Mouse (Mus musculus): ENCODE measurements around the gene Btrc. TPM values are rescaled to one million over a fixed set of nuclear protein-coding genes. Genes with fewer than 3 reads are reported as not detected.
"Not testable (repeated sequence)": the region's sequence is repeated elsewhere in the genome, so short reads cannot be mapped to it uniquely, and the experiment has no call there.

The Btrc gene
- polyA plus RNA-seq, 1 experiment from 2014 or later: 65.9 TPM

DNA sequence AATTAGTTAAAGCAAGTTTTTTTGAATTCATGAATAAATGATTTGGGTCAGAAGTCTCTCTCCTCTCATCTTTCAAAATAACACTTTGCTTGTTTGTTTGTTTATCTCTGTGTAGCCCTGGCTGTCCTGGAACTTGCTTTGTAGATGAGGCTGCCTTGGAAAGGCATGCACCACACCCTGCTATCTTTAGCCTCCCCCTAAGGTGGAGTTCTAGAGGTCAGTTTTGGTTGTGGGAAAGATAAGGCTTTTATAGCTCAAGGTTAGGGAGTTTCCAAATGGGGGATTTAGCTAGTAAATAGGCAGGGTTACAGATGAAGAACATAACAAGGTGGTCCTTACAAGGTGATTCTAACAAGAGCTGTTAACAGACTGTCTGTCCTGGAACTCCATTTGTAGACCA, 3.0 kb upstream of the Btrc start:
- H3K9me3 ChIP-seq: no peaks in the 10 kb centered on the region
- ATAC-seq (replicated peaks): no peak
- H3K27ac ChIP-seq: no peak overlapping the region
- no peaks in the 10 kb centered on the region for H3K27me3 ChIP-seq (replicated peaks)
- no peaks in the 10 kb centered on the region for H3K36me3 ChIP-seq (replicated peaks)
- no peak overlapping the region for H3K4me2 ChIP-seq
- H3K4me1 ChIP-seq: peaks cover 8% of the 10 kb centered on the region
- H3K9ac ChIP-seq: no peak overlapping the region
- no peak overlapping the region for H3K4me3 ChIP-seq

DNA sequence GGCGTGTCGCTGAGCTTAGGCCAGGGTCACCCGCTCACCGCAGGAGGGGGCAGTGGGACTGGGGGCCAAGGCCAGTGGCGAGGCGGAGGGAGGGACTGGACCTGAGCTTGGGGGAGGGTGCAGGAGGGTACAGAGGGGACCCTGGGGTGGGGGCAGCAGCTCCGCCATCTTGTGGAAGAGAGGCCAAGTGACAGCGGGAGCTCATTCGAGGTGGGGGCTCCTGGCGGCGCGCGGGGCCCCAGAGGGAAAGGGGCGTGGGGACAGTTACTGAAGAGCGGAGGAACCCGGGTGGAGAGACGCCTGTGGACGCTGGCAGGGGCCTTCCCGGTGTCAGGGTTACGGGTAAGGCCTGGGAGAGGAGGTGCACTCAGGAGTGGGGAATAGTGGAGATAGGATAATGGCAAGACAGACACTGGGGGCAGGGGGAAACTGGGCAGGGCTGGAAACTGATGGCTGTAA, 428 bp downstream of the Btrc start:
- Histone ChIP-seq H3K4me3 (peak overlapping the region; percentile 87), H3K9ac (peak overlapping the region; percentile 85), H3K4me1 (peaks cover 8% of the 10 kb centered on the region), H3K4me2 (peak overlapping the region; percentile 58), H3K9me3 (no peaks in the 10 kb centered on the region), H3K27ac (peak overlapping the region; percentile 98), H3K36me3 (replicated peaks) (no peaks in the 10 kb centered on the region), H3K27me3 (replicated peaks) (no peaks in the 10 kb centered on the region)
- peak; percentile 90 for ATAC-seq (replicated peaks)
- WGBS: under 1% methylated on average over 20 of the region's 20 CpGs

DNA sequence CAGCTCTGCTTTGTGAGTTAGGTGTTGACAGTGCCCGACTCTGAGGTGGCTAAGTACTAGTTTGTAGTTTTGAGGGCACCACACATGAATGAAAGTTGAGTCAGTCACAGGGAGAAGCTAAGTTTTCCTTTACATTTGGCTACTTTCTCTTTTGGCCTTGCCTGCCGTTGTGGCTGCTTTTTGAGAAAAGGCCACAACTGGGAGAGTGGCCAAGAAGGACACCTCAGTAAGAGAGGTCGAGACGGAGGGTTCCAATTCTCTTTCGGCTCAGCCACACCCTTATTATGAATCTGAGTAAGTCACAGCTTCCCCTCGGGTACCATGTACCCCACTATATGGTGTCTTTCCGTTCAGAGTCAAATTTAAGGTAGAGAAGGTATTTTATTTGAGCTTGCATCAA, 3.1 kb downstream of the Btrc start:
- H3K9ac ChIP-seq: no peak overlapping the region
- ATAC-seq (replicated peaks): no peak
- H3K27ac ChIP-seq: no peak overlapping the region
- H3K4me2 ChIP-seq: no peak overlapping the region
- H3K36me3 ChIP-seq (replicated peaks): no peaks in the 10 kb centered on the region
- peaks cover 8% of the 10 kb centered on the region for H3K4me1 ChIP-seq
- H3K9me3 ChIP-seq: no peaks in the 10 kb centered on the region
- no peaks in the 10 kb centered on the region for H3K27me3 ChIP-seq (replicated peaks)
- 90% methylated on average over 7 of the region's 7 CpGs for WGBS
- no peak overlapping the region for H3K4me3 ChIP-seq

DNA sequence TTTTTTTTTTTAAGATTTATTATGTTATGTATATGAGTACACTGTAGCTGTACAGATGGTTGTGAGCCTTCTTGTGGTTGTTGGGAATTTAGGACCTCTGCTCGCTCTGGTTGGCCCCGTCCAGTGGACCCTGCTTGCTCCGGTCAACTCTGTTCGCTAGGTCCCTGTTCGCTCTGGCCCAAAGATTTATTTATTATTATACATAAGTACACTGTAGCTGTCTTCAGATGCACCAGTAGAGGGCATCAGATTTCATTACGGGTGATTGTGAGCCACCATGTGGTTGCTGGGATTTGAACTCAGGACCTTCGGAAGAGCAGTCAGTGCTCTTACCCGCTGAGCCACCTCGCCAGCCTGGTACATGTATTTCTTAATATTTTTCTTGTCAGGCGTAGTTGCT, 21.3 kb downstream of the Btrc start:
- not testable (repeated sequence) for H3K27ac ChIP-seq; H3K9ac ChIP-seq; H3K9me3 ChIP-seq; H3K36me3 ChIP-seq (replicated peaks); H3K27me3 ChIP-seq (replicated peaks); H3K4me2 ChIP-seq; ATAC-seq (replicated peaks); H3K4me1 ChIP-seq; H3K4me3 ChIP-seq
- 98% methylated on average over 10 of the region's 10 CpGs for WGBS

DNA sequence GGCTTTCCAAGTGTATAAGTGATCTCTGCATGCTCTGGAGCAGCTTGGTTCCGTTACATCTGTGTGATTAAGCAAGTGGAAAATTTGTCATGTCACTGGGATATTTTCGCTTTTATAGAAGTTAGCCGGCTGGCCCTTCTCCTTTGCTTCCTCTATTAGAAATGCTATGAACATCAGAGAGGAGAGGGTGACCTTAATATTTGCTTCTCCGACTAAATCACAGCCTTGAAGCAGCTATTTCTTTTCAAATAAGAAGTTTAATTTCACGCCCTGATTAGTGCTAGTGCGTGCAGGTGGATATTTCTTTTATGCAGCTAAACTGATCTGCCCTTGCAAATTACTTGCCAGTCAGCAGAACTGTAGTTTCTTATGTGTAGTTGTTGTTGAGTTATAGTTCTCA, 25.0 kb downstream of the Btrc start:
- H3K9ac ChIP-seq: no peak overlapping the region
- no peaks in the 10 kb centered on the region for H3K27me3 ChIP-seq (replicated peaks)
- H3K4me2 ChIP-seq: no peak overlapping the region
- no peak overlapping the region for H3K4me3 ChIP-seq
- peaks cover 4% of the 10 kb centered on the region; the same call in 1 of the 2 replicates for H3K36me3 ChIP-seq (replicated peaks)
- peaks cover 2% of the 10 kb centered on the region; the same call in 1 of the 2 replicates for H3K4me1 ChIP-seq
- WGBS: 56% methylated on average over 6 of the region's 6 CpGs
- H3K9me3 ChIP-seq: no peaks in the 10 kb centered on the region
- H3K27ac ChIP-seq: 0 out of 2 replicates have a peak overlapping the region, but pooled peaks have one; percentile 11
- ATAC-seq (replicated peaks): no peak

DNA sequence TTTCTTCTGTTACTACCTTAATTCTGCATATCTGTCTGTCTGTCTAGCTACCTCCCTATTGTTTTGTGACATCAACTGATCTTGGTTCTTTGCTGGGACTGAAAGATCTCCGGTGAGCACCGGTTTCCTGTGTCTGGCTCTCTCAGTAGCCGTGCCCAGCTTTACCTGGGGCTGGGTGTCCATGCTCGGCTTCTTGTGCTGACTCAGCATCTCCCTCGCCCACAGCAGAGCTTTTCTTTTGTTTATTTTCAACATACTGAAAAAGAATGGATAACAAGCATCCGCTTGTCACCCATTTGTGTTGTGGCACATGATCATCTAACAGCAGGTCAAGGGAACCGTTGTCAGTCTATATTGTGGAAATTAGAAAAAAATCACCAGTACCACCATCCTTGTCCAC, 30.5 kb downstream of the Btrc start:
- WGBS: 84% methylated on average over 7 of the region's 7 CpGs
- H3K27me3 ChIP-seq (replicated peaks): no peaks in the 10 kb centered on the region
- H3K36me3 ChIP-seq (replicated peaks): no peaks in the 10 kb centered on the region
- H3K27ac ChIP-seq: no peak overlapping the region
- no peak for ATAC-seq (replicated peaks)
- H3K4me3 ChIP-seq: no peak overlapping the region
- H3K9ac ChIP-seq: no peak overlapping the region
- no peaks in the 10 kb centered on the region for H3K9me3 ChIP-seq
- no peak overlapping the region for H3K4me2 ChIP-seq
- H3K4me1 ChIP-seq: peaks cover under 1% of the 10 kb centered on the region; the same call in 1 of the 2 replicates

DNA sequence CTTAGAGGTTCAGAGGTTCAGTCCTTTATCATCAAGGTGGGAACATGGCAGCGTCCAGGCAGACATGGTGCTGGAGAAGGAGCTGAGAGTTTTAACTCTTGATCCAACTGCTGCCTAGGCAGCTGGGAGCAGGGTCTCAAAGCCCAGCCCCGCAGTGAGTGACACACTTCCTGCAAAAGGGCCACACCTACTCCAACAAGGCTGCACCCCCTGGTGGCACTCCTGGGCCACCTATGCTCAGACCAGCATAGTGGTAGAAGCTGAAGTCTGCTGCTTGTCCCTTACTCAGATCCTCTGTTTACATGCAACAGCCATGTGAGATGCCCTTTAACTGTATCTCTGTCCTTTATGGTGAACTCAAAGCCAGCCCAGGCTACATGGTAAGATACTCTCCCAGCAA, 47.5 kb downstream of the Btrc start:
- H3K9ac ChIP-seq: no peak overlapping the region
- H3K4me2 ChIP-seq: no peak overlapping the region
- H3K27me3 ChIP-seq (replicated peaks): no peaks in the 10 kb centered on the region
- no peak overlapping the region for H3K27ac ChIP-seq
- 84% methylated on average over 2 of the region's 2 CpGs for WGBS
- H3K4me3 ChIP-seq: no peak overlapping the region
- no peaks in the 10 kb centered on the region for H3K4me1 ChIP-seq
- no peak for ATAC-seq (replicated peaks)
- no peaks in the 10 kb centered on the region for H3K36me3 ChIP-seq (replicated peaks)
- H3K9me3 ChIP-seq: no peaks in the 10 kb centered on the region

DNA sequence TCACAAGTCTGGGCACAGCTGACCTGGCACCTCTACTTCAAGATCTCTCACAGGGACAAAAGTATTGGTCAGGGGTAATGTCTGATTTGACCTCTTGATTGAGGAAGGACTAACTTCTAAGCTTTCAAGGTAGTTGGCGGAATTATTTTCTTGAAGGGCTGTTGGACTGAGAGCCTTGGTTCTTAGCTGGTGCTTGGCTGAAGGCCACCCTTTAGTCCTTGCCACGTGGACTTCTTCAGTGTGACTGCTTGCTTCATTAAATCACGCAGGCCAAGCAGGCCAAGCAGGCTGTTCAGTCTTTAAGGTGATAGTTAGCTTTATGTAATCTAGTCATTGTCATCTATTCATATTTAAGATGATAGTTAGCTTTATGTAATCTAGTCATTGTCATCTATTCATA, 49.2 kb downstream of the Btrc start:
- Histone ChIP-seq H3K36me3 (replicated peaks) (no peaks in the 10 kb centered on the region), H3K4me2 (no peak overlapping the region), H3K9ac (no peak overlapping the region), H3K27me3 (replicated peaks) (no peaks in the 10 kb centered on the region), H3K27ac (no peak overlapping the region), H3K4me1 (no peaks in the 10 kb centered on the region), H3K9me3 (no peaks in the 10 kb centered on the region), H3K4me3 (no peak overlapping the region)
- no peak for ATAC-seq (replicated peaks)
- 91% methylated on average over 3 of the region's 3 CpGs for WGBS

DNA sequence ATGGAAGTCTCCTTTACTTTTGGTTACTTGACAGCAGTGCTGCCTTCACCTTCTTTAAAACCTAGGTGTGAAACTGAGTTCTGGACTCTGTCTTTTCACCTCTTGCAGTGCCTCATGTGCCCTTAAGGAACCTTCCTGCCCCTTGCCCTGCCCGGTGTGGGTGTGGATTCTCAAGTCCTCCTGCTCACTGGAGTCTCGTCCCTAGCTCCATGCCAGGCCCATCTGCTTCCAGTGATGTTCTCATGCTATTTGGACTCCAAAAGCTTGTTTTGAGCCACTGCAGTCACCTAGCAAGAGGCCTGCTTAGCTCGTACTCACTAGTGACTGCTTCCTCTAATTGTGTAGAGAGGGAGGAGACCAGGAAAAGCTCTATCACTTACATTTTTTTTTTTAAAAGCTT, 50.4 kb downstream of the Btrc start:
- Histone ChIP-seq H3K4me1 (no peaks in the 10 kb centered on the region), H3K4me2 (no peak overlapping the region), H3K4me3 (no peak overlapping the region), H3K36me3 (replicated peaks) (no peaks in the 10 kb centered on the region), H3K9ac (no peak overlapping the region), H3K27me3 (replicated peaks) (no peaks in the 10 kb centered on the region), H3K9me3 (no peaks in the 10 kb centered on the region), H3K27ac (no peak overlapping the region)
- WGBS: 91% methylated on average over 3 of the region's 3 CpGs
- ATAC-seq (replicated peaks): no peak

DNA sequence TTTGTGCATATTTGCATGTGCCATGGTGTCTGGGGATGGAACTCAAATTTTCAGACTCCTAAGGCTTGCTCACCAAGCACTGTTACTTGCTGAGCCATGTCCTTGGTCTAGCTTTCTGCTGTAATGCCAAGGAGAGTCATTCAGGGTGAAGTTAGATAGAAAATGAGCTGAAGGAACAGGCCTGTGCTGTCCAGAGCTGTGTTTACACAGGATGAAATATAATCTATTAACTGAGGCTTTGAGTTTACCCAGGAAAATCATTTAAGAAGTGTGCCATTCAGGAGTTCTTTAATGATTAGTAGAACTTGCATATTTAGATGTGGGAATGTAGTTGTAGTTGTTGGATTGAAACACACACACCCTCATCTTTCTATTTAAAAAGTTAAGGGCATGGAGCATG, 54.1 kb downstream of the Btrc start:
- no peak overlapping the region for H3K9ac ChIP-seq
- 0 out of 2 replicates have a peak, but pooled peaks cover 4% of the 10 kb centered on the region for H3K4me1 ChIP-seq
- no peak overlapping the region for H3K4me2 ChIP-seq
- H3K27me3 ChIP-seq (replicated peaks): no peaks in the 10 kb centered on the region
- H3K27ac ChIP-seq: no peak overlapping the region
- H3K4me3 ChIP-seq: no peak overlapping the region
- H3K9me3 ChIP-seq: no peaks in the 10 kb centered on the region
- no peak for ATAC-seq (replicated peaks)
- no peaks in the 10 kb centered on the region for H3K36me3 ChIP-seq (replicated peaks)

DNA sequence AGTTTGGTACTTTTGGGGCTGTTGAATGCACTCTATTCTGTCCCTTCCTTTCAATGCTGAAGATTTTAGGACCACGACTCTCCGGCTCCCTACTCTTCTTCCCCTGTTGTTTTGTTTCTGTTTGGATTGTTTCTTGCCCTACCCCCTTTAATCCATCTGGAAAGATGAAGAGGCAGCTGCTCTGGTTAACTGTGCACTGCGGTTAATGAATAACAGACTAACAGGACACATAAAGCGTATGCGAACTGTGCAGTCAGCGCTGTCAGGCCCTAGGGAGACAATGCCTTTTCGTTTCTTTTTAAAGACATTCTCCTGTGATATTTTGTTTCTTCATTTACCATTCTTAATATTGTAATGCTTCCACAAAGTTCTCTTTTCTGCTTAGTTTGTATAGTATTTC, 58.7 kb downstream of the Btrc start:
- Histone ChIP-seq H3K27me3 (replicated peaks) (no peaks in the 10 kb centered on the region), H3K9me3 (no peaks in the 10 kb centered on the region), H3K4me2 (no peak overlapping the region), H3K27ac (no peak overlapping the region), H3K36me3 (replicated peaks) (no peaks in the 10 kb centered on the region), H3K4me1 (0 out of 2 replicates have a peak, but pooled peaks cover 4% of the 10 kb centered on the region), H3K9ac (no peak overlapping the region), H3K4me3 (no peak overlapping the region)
- no peak for ATAC-seq (replicated peaks)
- 38% methylated on average over 7 of the region's 7 CpGs for WGBS

DNA sequence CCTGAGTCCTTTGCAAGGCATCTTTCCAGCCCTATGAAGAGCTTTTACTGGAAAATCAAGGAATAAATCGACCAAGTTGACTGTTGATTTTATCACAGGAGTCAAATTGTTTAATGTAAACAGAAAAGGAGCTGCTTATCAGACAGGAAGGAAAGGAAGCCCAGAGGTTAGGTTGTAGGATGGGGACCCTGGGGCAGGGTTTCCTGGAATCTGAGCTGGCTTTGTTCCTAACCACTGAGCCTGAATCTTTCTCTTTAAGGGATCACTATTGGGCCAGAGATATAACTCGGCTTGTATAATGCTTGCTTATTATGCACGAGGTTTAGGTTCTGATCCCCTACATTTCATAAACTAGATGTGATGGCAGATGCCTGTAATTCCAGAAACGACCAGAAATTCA, 64.6 kb downstream of the Btrc start:
- H3K36me3 ChIP-seq (replicated peaks): no peaks in the 10 kb centered on the region
- H3K4me1 ChIP-seq: peaks cover 9% of the 10 kb centered on the region
- H3K4me2 ChIP-seq: no peak overlapping the region
- no peaks in the 10 kb centered on the region for H3K9me3 ChIP-seq
- WGBS: 77% methylated on average over 4 of the region's 4 CpGs
- no peak overlapping the region for H3K9ac ChIP-seq
- ATAC-seq (replicated peaks): no peak
- no peak overlapping the region for H3K4me3 ChIP-seq
- H3K27ac ChIP-seq: no peak overlapping the region
- H3K27me3 ChIP-seq (replicated peaks): no peaks in the 10 kb centered on the region

DNA sequence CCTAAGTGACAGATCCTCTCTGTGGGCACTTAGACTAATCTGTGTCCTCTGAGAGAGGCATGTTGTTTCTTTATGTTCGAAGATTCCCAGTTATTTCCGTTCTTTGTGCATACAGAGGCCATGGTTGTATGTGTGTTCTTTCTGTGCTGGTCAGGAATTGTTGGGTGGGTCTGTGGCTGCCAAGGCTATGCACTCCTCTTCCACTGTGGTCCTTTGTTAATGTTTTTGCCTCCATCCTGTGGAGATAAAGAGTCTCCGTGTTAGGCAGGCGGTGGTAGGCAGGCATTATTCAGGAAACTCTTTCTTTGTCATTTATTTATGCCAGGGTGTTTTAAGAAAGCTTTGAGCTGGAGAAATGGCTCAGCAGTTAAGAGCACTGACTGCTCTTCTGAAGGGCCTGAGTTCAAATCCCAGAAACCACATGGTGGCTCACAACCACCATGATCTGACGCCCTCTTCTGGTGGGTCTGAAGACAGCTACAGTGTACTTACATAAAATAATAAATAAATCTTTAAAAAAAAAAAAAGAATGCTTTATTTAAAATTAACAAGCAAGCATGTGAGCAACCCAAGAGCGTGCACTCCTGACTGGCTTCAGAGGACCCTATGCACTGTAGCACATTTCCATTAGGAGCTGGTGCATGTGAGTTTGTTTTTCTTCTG, 67.6 kb downstream of the Btrc start:
- Histone ChIP-seq H3K27me3 (replicated peaks) (no peaks in the 10 kb centered on the region), H3K36me3 (replicated peaks) (no peaks in the 10 kb centered on the region), H3K9me3 (no peaks in the 10 kb centered on the region), H3K4me3 (no peak overlapping the region), H3K4me1 (peaks cover 9% of the 10 kb centered on the region), H3K27ac (no peak overlapping the region), H3K9ac (no peak overlapping the region), H3K4me2 (no peak overlapping the region)
- ATAC-seq (replicated peaks): no peak
- 80% methylated on average over 6 of the region's 6 CpGs for WGBS

Measured in midbrain, embryonic 15.5 days (tissue).